16 mouse cellular contexts compared by ENCODE assay signal in the genomic region with DNA sequence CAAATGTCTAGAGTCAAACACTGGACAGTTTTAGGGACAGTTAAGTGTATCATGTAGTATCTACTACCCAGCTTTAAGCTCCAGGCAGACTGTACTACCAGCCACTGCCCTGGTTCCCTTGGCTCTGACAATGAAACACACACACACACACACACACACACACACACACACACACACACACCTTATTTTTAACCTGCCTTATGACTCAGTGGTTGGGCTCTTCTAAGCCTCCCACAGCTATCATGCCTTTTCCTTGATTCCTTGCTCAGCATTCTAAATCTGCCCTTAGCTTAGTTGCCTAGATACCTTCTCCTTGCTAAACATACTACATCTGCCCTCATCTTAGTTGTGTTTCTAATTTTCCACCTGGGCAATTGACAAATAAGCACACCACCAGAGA.
DNase-seq lines count a peak whose midpoint lies in the region; ATAC-seq lines count a peak whose summit lies in the region.
"Had no signal": no experiment of that assay in that cellular context is flagged by ENCODE, and none has a peak within 500 bp of the region (broad histone marks: within the 10 kb centered on the region; RNA-seq: fewer than 3 reads in every experiment).

No protein-coding gene starts in this region.

- no peak for ATAC-seq in CD4-positive, CD25-positive, alpha-beta regulatory T cell, adult 4 months
- ATAC-seq: forebrain, embryonic 15.5 days had no signal

- DNase-seq in right cerebral cortex, adult 18-20 months, result peak; percentile 8
- no peak for DNase-seq in right cerebral cortex, postnatal 4 days
- DNase-seq in frontal cortex, adult 2 months (ENCODE audit: extremely low spot score in 1 of 2, low spot score in 1 of 2), result peak; percentile 4 to 34
- peak; percentile 5 to 31 for DNase-seq in left cerebral cortex, adult 9 months (ENCODE audit: low spot score in 2 of 2)
- DNase-seq in telencephalon, adult 2 months (ENCODE audit: low read depth, low spot score), result peak; percentile 51
- DNase-seq in lung, postnatal 25 days (ENCODE audit: low spot score), result no peak
- DNase-seq: adrenal gland, adult 8-10 months; adrenal gland, postnatal 36 days; cerebellum, adult 11 months; cerebellum, adult 9-10 months; cerebellum, postnatal 25 days; gastrocnemius, adult 2 months; gastrocnemius, postnatal 25 days; heart, postnatal 36 days had no signal

Comparison
In these comparisons a context has a peak if more than half of its experiments do, and no peak if none do; other contexts are left out.
1. DNase-seq: peak in right cerebral cortex, adult 18-20 months (single experiment), frontal cortex, adult 2 months (2 of 2), left cerebral cortex, adult 9 months (2 of 2) and telencephalon, adult 2 months (single experiment); none in right cerebral cortex, postnatal 4 days (single experiment) and lung, postnatal 25 days (single experiment).